In genomic region chr4:126465843-126466242, GRCm38 (mm10) we compare ENCODE assay signal across 8 mouse cellular contexts. TPM values are rescaled to one million over a fixed set of nuclear protein-coding genes. Genes with fewer than 3 reads are reported as not detected.
DNase-seq lines count a peak whose midpoint lies in the region; ATAC-seq and TF ChIP-seq lines count a peak whose summit lies in the region.

No protein-coding gene starts in this region.

- WGBS in kidney, embryonic 15.5 days, result 8% methylated on average over 8 of the region's 8 CpGs
- 3% methylated on average over 8 of the region's 8 CpGs for WGBS in forebrain, embryonic 16.5 days
- 26% methylated on average over 8 of the region's 8 CpGs for WGBS in intestine, postnatal 0 days
- WGBS in midbrain, embryonic 10.5 days, result 5% methylated on average over 8 of the region's 8 CpGs

- no peak for DNase-seq in kidney, adult 9 months
- peak; percentile 95 for DNase-seq in WW6 (ENCODE audit: low read depth, low spot score)
- peak; percentile 93 for DNase-seq in midbrain, embryonic 10.5 days (ENCODE audit: low spot score)
- peak; percentile 4 to 29 for DNase-seq in thymus, adult 18-20 months
- DNase-seq in B cell, adult 2 months, result no peak

- H3K9ac ChIP-seq in kidney, embryonic 15.5 days, result no peak overlapping the region
- peak overlapping the region; percentile 41 for H3K9ac ChIP-seq in forebrain, embryonic 16.5 days (replicated peaks; ENCODE audit: low read depth, low read length)
- no peak overlapping the region for H3K9ac ChIP-seq in intestine, postnatal 0 days (ENCODE audit: low read depth, low read length)

- ATAC-seq in kidney, embryonic 15.5 days (replicated peaks; ENCODE audit: low FRiP score), result peak; percentile 29
- peak; percentile 54 for ATAC-seq in forebrain, embryonic 16.5 days
- no peak for ATAC-seq in intestine, postnatal 0 days

- no peaks in the 10 kb centered on the region for H3K9me3 ChIP-seq in kidney, embryonic 15.5 days (replicated peaks)
- H3K9me3 ChIP-seq in forebrain, embryonic 16.5 days (ENCODE audit: control insufficient read depth, low read length), result no peaks in the 10 kb centered on the region
- no peaks in the 10 kb centered on the region for H3K9me3 ChIP-seq in intestine, postnatal 0 days (ENCODE audit: control insufficient read depth)
- H3K9me3 ChIP-seq in midbrain, embryonic 10.5 days (replicated peaks), result no peaks in the 10 kb centered on the region

- no peak overlapping the region for H3K4me3 ChIP-seq in kidney, embryonic 15.5 days (replicated peaks)
- peak overlapping the region; percentile 96 for H3K4me3 ChIP-seq in forebrain, embryonic 16.5 days (replicated peaks; ENCODE audit: low read length)
- H3K4me3 ChIP-seq in intestine, postnatal 0 days (ENCODE audit: low read depth, low read length), result no peak overlapping the region
- H3K4me3 ChIP-seq in midbrain, embryonic 10.5 days, result peak overlapping the region; percentile 97

- peaks cover under 1% of the 10 kb centered on the region; the same call in 1 of the 2 replicates for H3K36me3 ChIP-seq in kidney, embryonic 15.5 days
- H3K36me3 ChIP-seq in forebrain, embryonic 16.5 days (ENCODE audit: control insufficient read depth, insufficient read depth), result no peaks in the 10 kb centered on the region
- no peaks in the 10 kb centered on the region for H3K36me3 ChIP-seq in intestine, postnatal 0 days (ENCODE audit: control insufficient read depth, insufficient read depth)
- peaks cover 21% of the 10 kb centered on the region for H3K36me3 ChIP-seq in midbrain, embryonic 10.5 days

- peak overlapping the region; percentile 44 for H3K4me2 ChIP-seq in kidney, embryonic 15.5 days
- H3K4me2 ChIP-seq in forebrain, embryonic 16.5 days (ENCODE audit: low read length), result peak overlapping the region; percentile 80
- 0 out of 2 replicates have a peak overlapping the region, but pooled peaks have one; percentile 2 for H3K4me2 ChIP-seq in intestine, postnatal 0 days (replicated peaks; ENCODE audit: low read depth)

- H3K4me1 ChIP-seq in kidney, embryonic 15.5 days, result peaks cover 46% of the 10 kb centered on the region
- H3K4me1 ChIP-seq in forebrain, embryonic 16.5 days (replicated peaks; ENCODE audit: control insufficient read depth, insufficient read depth, low read length), result peaks cover 51% of the 10 kb centered on the region
- H3K4me1 ChIP-seq in intestine, postnatal 0 days (replicated peaks; ENCODE audit: control insufficient read depth, insufficient read depth, low read length), result peaks cover 4% of the 10 kb centered on the region; the same call in 1 of the 2 replicates
- peaks cover 65% of the 10 kb centered on the region for H3K4me1 ChIP-seq in midbrain, embryonic 10.5 days

- no peak for TF ChIP-seq CTCF in intestine, postnatal 0 days (IDR thresholded peaks at IDR 0.05; ENCODE audit: low read depth)

- H3K27me3 ChIP-seq in kidney, embryonic 15.5 days, result no peaks in the 10 kb centered on the region
- no peaks in the 10 kb centered on the region for H3K27me3 ChIP-seq in forebrain, embryonic 16.5 days (replicated peaks; ENCODE audit: control insufficient read depth, insufficient read depth, low read length)
- H3K27me3 ChIP-seq in intestine, postnatal 0 days (replicated peaks; ENCODE audit: control insufficient read depth, insufficient read depth, low read length), result no peaks in the 10 kb centered on the region
- no peaks in the 10 kb centered on the region for H3K27me3 ChIP-seq in midbrain, embryonic 10.5 days (ENCODE audit: low read depth, poor library complexity, severe bottlenecking)

- H3K27ac ChIP-seq in kidney, embryonic 15.5 days, result peak overlapping the region; percentile 47; the same call in 1 of the 2 replicates
- peak overlapping the region; percentile 72 for H3K27ac ChIP-seq in forebrain, embryonic 16.5 days (ENCODE audit: low read length)
- no peak overlapping the region for H3K27ac ChIP-seq in intestine, postnatal 0 days (ENCODE audit: low read depth, low read length)
- H3K27ac ChIP-seq in midbrain, embryonic 10.5 days (replicated peaks), result peak overlapping the region; percentile 100

RNA-seq across cellular contexts. Expression of gene Ago1, which starts 2.5 kb away (rescaled TPM):
- 5.1 and 5.2 TPM in 2 replicates for polyA plus RNA-seq in kidney, embryonic 15.5 days (2015; fragmentation: Nextera tagmentation; extraction: Ambion mirVana)
- polyA plus RNA-seq in forebrain, embryonic 16.5 days (2015; fragmentation: Nextera tagmentation; extraction: Ambion mirVana), result 14.9 and 16.1 TPM in 2 replicates
- 2.7 and 3.2 TPM in 2 replicates for polyA plus RNA-seq in intestine, postnatal 0 days (2015; fragmentation: Nextera tagmentation; extraction: Ambion mirVana)
- polyA plus RNA-seq in midbrain, embryonic 10.5 days (2016; fragmentation: Nextera tagmentation; extraction: Ambion mirVana), result 11.9 and 16.3 TPM in 2 replicates

RNA-seq across cellular contexts. Expression of gene Ago3, which starts 36.5 kb away (rescaled TPM):
- 12.9 and 15.9 TPM in 2 replicates for polyA plus RNA-seq in kidney, embryonic 15.5 days (2015; fragmentation: Nextera tagmentation; extraction: Ambion mirVana)
- 16.1 and 18.7 TPM in 2 replicates for polyA plus RNA-seq in forebrain, embryonic 16.5 days (2015; fragmentation: Nextera tagmentation; extraction: Ambion mirVana)
- 9.3 and 10.5 TPM in 2 replicates for polyA plus RNA-seq in intestine, postnatal 0 days (2015; fragmentation: Nextera tagmentation; extraction: Ambion mirVana)
- polyA plus RNA-seq in midbrain, embryonic 10.5 days (2016; fragmentation: Nextera tagmentation; extraction: Ambion mirVana), result 13.3 and 15.9 TPM in 2 replicates

Comparison
In these comparisons a context has a peak if more than half of its experiments do, and no peak if none do; other contexts are left out.
1. H3K4me2 ChIP-seq: peak in every context shown above with its lines; median percentile 80 in forebrain, embryonic 16.5 days; 44 in kidney, embryonic 15.5 days; 2 in intestine, postnatal 0 days.
2. H3K4me3 ChIP-seq: peak in forebrain, embryonic 16.5 days (single experiment) and midbrain, embryonic 10.5 days (single experiment); none in kidney, embryonic 15.5 days (single experiment) and intestine, postnatal 0 days (single experiment).
3. DNase-seq: peak in WW6 (single experiment), midbrain, embryonic 10.5 days (single experiment) and thymus, adult 18-20 months (2 of 2); none in kidney, adult 9 months (single experiment) and B cell, adult 2 months (0 of 2).